Mouse (Mus musculus): ENCODE results near the gene Slc15a5.
"Not testable (repeated sequence)": the region's sequence is repeated elsewhere in the genome, so short reads cannot be mapped to it uniquely, and the experiment has no call there.

GRCm38 (mm10) chr6:138086421-138086820 is 6.7 kb upstream of the Slc15a5 start:
- TF ChIP-seq CTCF (IDR thresholded peaks at IDR 0.05; ENCODE audit: control insufficient read depth, insufficient read depth, insufficient read length); MAX (IDR thresholded peaks at IDR 0.05); MYOG (IDR thresholded peaks at IDR 0.05; ENCODE audit: control insufficient read depth, extremely low read depth, insufficient read length): not testable (repeated sequence)
